Mouse (Mus musculus) kidney, postnatal 0 days (tissue): Measurements from ENCODE around the gene Arhgef3. TPM values are rescaled to one million over a fixed set of nuclear protein-coding genes. Genes with fewer than 3 reads are reported as not detected.

Experiments used
- ATAC-seq: fragments of 200-750 bp; cut with Nextera tagmentation; replicated peaks from 2 replicates; pipeline ENCODE4 v1.8.0; 2017; ENCODE audit warnings: low read depth, moderate number of reproducible peaks, moderate TSS enrichment, moderate library complexity; ENCODE audit not compliant: low FRiP score
- DNase-seq: peaks from one replicate; pipeline ENCODE4 v3.0.0-alpha.2; 2016; ENCODE audit warnings: low spot score
- H3K27ac ChIP-seq: fragments of 300-500 bp; sonication (generic); 2 replicates; pipeline ENCODE4 v1.5.1; 2014; ENCODE audit warnings: mild to moderate bottlenecking
- H3K27me3 ChIP-seq: fragments of 300-500 bp; sonication (generic); 2 replicates; pipeline ENCODE4 v1.6.1; 2014; ENCODE audit warnings: low read length, mixed read lengths; ENCODE audit not compliant: insufficient read depth
- H3K36me3 ChIP-seq: fragments of 300-500 bp; sonication (generic); 2 replicates; pipeline ENCODE4 v1.6.1; 2014; ENCODE audit warnings: low read length, mixed read lengths; ENCODE audit not compliant: insufficient read depth
- H3K4me1 ChIP-seq: fragments of 300-500 bp; sonication (generic); replicated peaks from 2 replicates; pipeline ENCODE4 v1.6.1; 2014; ENCODE audit warnings: antibody characterized with exemption, low read length, mixed read lengths; ENCODE audit not compliant: insufficient read depth
- H3K4me2 ChIP-seq: fragments of 300-500 bp; sonication (generic); 2 replicates; pipeline ENCODE4 v1.6.1; 2014; ENCODE audit warnings: mild to moderate bottlenecking, low read length, moderate library complexity, mixed read lengths
- H3K4me3 ChIP-seq: fragments of 300-500 bp; sonication (generic); replicated peaks from 2 replicates; pipeline ENCODE4 v1.5.1; 2014; ENCODE audit warnings: low read depth, low read length
- H3K9ac ChIP-seq: fragments of 300-500 bp; sonication (generic); 2 replicates; pipeline ENCODE4 v1.6.1; 2014; ENCODE audit warnings: low read depth, low read length
- H3K9me3 ChIP-seq: fragments of 300-500 bp; sonication (generic); replicated peaks from 2 replicates; pipeline ENCODE4 v1.6.1; 2016; ENCODE audit warnings: low read length, inconsistent platforms, mixed read lengths
- CTCF ChIP-seq: IDR thresholded peaks from 2 replicates; pipeline ENCODE4 v1.5.1; 2016; ENCODE audit warnings: antibody characterized with exemption, low read depth, mild to moderate bottlenecking, moderate library complexity
- WGBS: fragments of 180-500 bp; shearing (Covaris S2); extraction: QIAGEN DNeasy Blood & Tissue Kit; methylation state at CpG from one replicate; pipeline ENCODE4 v1.1.7; 2014; 5-methylcytosine and 5-hydroxymethylcytosine counted together
- polyA plus RNA-seq: library from polyadenylated mRNA; unstranded; fragments of >200 nt; fragmentation: Nextera tagmentation; extraction: Ambion mirVana; gene quantifications from 2 replicates; pipeline ENCODE4 v1.2.1, GENCODE M21; 2015

Arhgef3 gene
- polyA plus RNA-seq, 1 experiment from 2014 or later: 20.0 TPM

- no peak for ATAC-seq
- no peaks in the 10 kb centered on the region for H3K9me3 ChIP-seq
- no peak for DNase-seq
- peaks cover 19% of the 10 kb centered on the region; the same call in 1 of the 2 replicates for H3K4me1 ChIP-seq
- H3K36me3 ChIP-seq: no peaks in the 10 kb centered on the region
- TF ChIP-seq CTCF: no peak
- no peak overlapping the region for H3K27ac ChIP-seq
- no peaks in the 10 kb centered on the region for H3K27me3 ChIP-seq
- H3K9ac ChIP-seq: no peak overlapping the region
- no peak overlapping the region for H3K4me2 ChIP-seq
- no peak overlapping the region for H3K4me3 ChIP-seq
- 75% methylated on average over 4 of the region's 4 CpGs for WGBS
Measured at GRCm38 (mm10) chr14:27355937-27356336, 241.2 kb downstream of the Arhgef3 start.

GRCm38 (mm10) chr14:27357139-27357538 lies 242.4 kb downstream of the Arhgef3 start:
- no peaks in the 10 kb centered on the region for H3K27me3 ChIP-seq
- ATAC-seq (no peak), DNase-seq (no peak)
- H3K9ac ChIP-seq: no peak overlapping the region
- H3K27ac ChIP-seq: no peak overlapping the region
- no peak overlapping the region for H3K4me3 ChIP-seq
- peaks cover 13% of the 10 kb centered on the region; the same call in 1 of the 2 replicates for H3K4me1 ChIP-seq
- TF ChIP-seq CTCF: no peak
- H3K4me2 ChIP-seq: no peak overlapping the region
- H3K36me3 ChIP-seq: no peaks in the 10 kb centered on the region
- WGBS: 60% methylated on average over 6 of the region's 6 CpGs
- H3K9me3 ChIP-seq: no peaks in the 10 kb centered on the region

- Histone ChIP-seq H3K36me3 (no peaks in the 10 kb centered on the region), H3K27ac (no peak overlapping the region), H3K4me2 (no peak overlapping the region), H3K4me1 (0 out of 2 replicates have a peak, but pooled peaks cover 3% of the 10 kb centered on the region), H3K27me3 (no peaks in the 10 kb centered on the region), H3K4me3 (no peak overlapping the region), H3K9me3 (no peaks in the 10 kb centered on the region), H3K9ac (no peak overlapping the region)
- DNase-seq (no peak), ATAC-seq (no peak)
- TF ChIP-seq CTCF: no peak
- WGBS: 68% methylated on average over 6 of the region's 6 CpGs
Measured at GRCm38 (mm10) chr14:27358202-27358601, 243.5 kb downstream of the Arhgef3 start.

GRCm38 (mm10) chr14:27360849-27361248 lies 246.2 kb downstream of the Arhgef3 start:
- DNase-seq: no peak
- Histone ChIP-seq H3K36me3 (no peaks in the 10 kb centered on the region), H3K9me3 (no peaks in the 10 kb centered on the region), H3K4me2 (no peak overlapping the region), H3K4me1 (0 out of 2 replicates have a peak, but pooled peaks cover 3% of the 10 kb centered on the region), H3K27ac (no peak overlapping the region), H3K27me3 (no peaks in the 10 kb centered on the region), H3K4me3 (no peak overlapping the region), H3K9ac (no peak overlapping the region)
- WGBS: 71% methylated on average over 7 of the region's 7 CpGs
- no peak for ATAC-seq
- TF ChIP-seq CTCF: no peak

- Histone ChIP-seq H3K36me3 (no peaks in the 10 kb centered on the region), H3K27ac (no peak overlapping the region), H3K4me1 (no peaks in the 10 kb centered on the region), H3K27me3 (no peaks in the 10 kb centered on the region), H3K4me3 (no peak overlapping the region), H3K4me2 (no peak overlapping the region), H3K9ac (no peak overlapping the region), H3K9me3 (no peaks in the 10 kb centered on the region)
- no peak for DNase-seq
- no peak for ATAC-seq
- TF ChIP-seq CTCF: no peak
- WGBS: 60% methylated on average over 4 of the region's 4 CpGs
Measured at GRCm38 (mm10) chr14:27361514-27361913, 246.8 kb downstream of the Arhgef3 start.

GRCm38 (mm10) chr14:27364668-27365257 lies 250.1 kb downstream of the Arhgef3 start:
- TF ChIP-seq CTCF: no peak
- no peak overlapping the region for H3K4me3 ChIP-seq
- H3K9me3 ChIP-seq: no peaks in the 10 kb centered on the region
- H3K36me3 ChIP-seq: no peaks in the 10 kb centered on the region
- H3K9ac ChIP-seq: no peak overlapping the region
- WGBS: 68% methylated on average over 5 of the region's 5 CpGs
- DNase-seq (no peak), ATAC-seq (peak; percentile 75)
- H3K27me3 ChIP-seq: no peaks in the 10 kb centered on the region
- H3K4me1 ChIP-seq: peaks cover 7% of the 10 kb centered on the region
- no peak overlapping the region for H3K27ac ChIP-seq
- no peak overlapping the region for H3K4me2 ChIP-seq
